Mouse (Mus musculus): Measurements from ENCODE around the gene Ncoa6.

DNA sequence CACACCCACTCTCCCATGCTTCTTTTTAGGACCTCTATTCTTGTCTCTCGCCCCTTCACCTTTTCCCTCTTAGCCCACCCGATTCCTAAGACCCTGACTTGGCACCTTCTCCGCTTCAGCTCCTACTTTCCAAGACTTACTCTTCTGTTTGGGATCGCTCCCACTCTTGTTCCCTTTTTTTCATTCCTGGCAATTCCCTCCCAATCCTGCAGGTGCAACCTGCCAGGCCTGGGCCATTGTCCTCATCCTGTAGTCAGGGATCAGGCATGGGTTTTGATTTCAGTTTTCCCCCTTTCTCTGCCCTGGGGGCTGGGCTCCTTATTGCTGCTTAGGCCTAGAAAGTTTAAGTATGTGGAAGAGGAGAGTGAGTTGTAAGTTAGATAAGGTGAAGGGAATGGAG lies 86.6 kb downstream of the Ncoa6 start:
- no peak for TF ChIP-seq CTCF (IDR thresholded peaks at IDR 0.05; ENCODE audit: borderline replicate concordance, insufficient read depth, low read depth, low read length)
- no peak for TF ChIP-seq POLR2A (IDR thresholded peaks at IDR 0.05; ENCODE audit: borderline replicate concordance, insufficient read depth, low read length)
